Mouse (Mus musculus): ENCODE measurements around the gene Ramp1. TPM values are rescaled to one million over a fixed set of nuclear protein-coding genes. Genes with fewer than 3 reads are reported as not detected.
A peak's percentile ranks its signal among the peaks of the same experiment; 100 is the strongest.

Gene Ramp1
- polyA plus RNA-seq, 1 experiment = 16.0 TPM

- peaks cover 15% of the 10 kb centered on the region for H3K36me3 ChIP-seq (replicated peaks; ENCODE audit: low read length)
- TF ChIP-seq GATA1 (IDR thresholded peaks at IDR 0.05; ENCODE audit: borderline replicate concordance, low read length) (no peak), FLI1 (IDR thresholded peaks at IDR 0.05; ENCODE audit: low read length) (no peak)
- H3K27me3 ChIP-seq (replicated peaks) = no peaks in the 10 kb centered on the region
- peak overlapping the region; percentile 4 for H3K4me3 ChIP-seq (replicated peaks)
- peaks cover 94% of the 10 kb centered on the region for H3K4me1 ChIP-seq
- H3K9me3 ChIP-seq = no peaks in the 10 kb centered on the region
Measured at GRCm38 (mm10) chr1:91192184-91192583, 12.6 kb downstream of the Ramp1 start.

GRCm38 (mm10) chr1:91193242-91193641, 13.6 kb downstream of the Ramp1 start:
- Histone ChIP-seq H3K4me1 (peaks cover 94% of the 10 kb centered on the region), H3K4me3 (replicated peaks) (peak overlapping the region; percentile 81), H3K36me3 (replicated peaks; ENCODE audit: low read length) (peaks cover 21% of the 10 kb centered on the region), H3K9me3 (no peaks in the 10 kb centered on the region), H3K27me3 (replicated peaks) (no peaks in the 10 kb centered on the region)
- no peak for TF ChIP-seq GATA1 (IDR thresholded peaks at IDR 0.05; ENCODE audit: borderline replicate concordance, low read length)
- no peak for TF ChIP-seq FLI1 (IDR thresholded peaks at IDR 0.05; ENCODE audit: low read length)

- H3K9me3 ChIP-seq = no peaks in the 10 kb centered on the region
- peak overlapping the region; percentile 81 for H3K4me3 ChIP-seq (replicated peaks)
- peaks cover 94% of the 10 kb centered on the region for H3K4me1 ChIP-seq
- TF ChIP-seq FLI1 (IDR thresholded peaks at IDR 0.05; ENCODE audit: low read length) = no peak
- TF ChIP-seq GATA1 (IDR thresholded peaks at IDR 0.05; ENCODE audit: borderline replicate concordance, low read length) = no peak
- peaks cover 25% of the 10 kb centered on the region for H3K36me3 ChIP-seq (replicated peaks; ENCODE audit: low read length)
- H3K27me3 ChIP-seq (replicated peaks) = no peaks in the 10 kb centered on the region
Measured at GRCm38 (mm10) chr1:91193680-91194079, 14.1 kb downstream of the Ramp1 start.

- Histone ChIP-seq H3K36me3 (replicated peaks; ENCODE audit: low read length) (peaks cover 37% of the 10 kb centered on the region), H3K4me1 (peaks cover 67% of the 10 kb centered on the region), H3K4me3 (replicated peaks) (peak overlapping the region; percentile 38)
Measured at GRCm38 (mm10) chr1:91199793-91200192, 20.2 kb downstream of the Ramp1 start.

GRCm38 (mm10) chr1:91201122-91201521, 21.5 kb downstream of the Ramp1 start:
- no peaks in the 10 kb centered on the region for H3K9me3 ChIP-seq
- H3K36me3 ChIP-seq (replicated peaks; ENCODE audit: low read length) = peaks cover 35% of the 10 kb centered on the region
- H3K27me3 ChIP-seq (replicated peaks) = no peaks in the 10 kb centered on the region
- peaks cover 62% of the 10 kb centered on the region for H3K4me1 ChIP-seq
- TF ChIP-seq GATA1 (IDR thresholded peaks at IDR 0.05; ENCODE audit: borderline replicate concordance, low read length) = no peak
- no peak overlapping the region for H3K4me3 ChIP-seq (replicated peaks)

More at GRCm38 (mm10) chr1:91199793-91200192, 20.2 kb downstream of the Ramp1 start:
- Histone ChIP-seq H3K27me3 (replicated peaks) (no peaks in the 10 kb centered on the region), H3K9me3 (no peaks in the 10 kb centered on the region)
- TF ChIP-seq GATA1 (IDR thresholded peaks at IDR 0.05; ENCODE audit: borderline replicate concordance, low read length) = no peak
- TF ChIP-seq FLI1 (IDR thresholded peaks at IDR 0.05; ENCODE audit: low read length) = no peak

- Histone ChIP-seq H3K9me3 (no peaks in the 10 kb centered on the region), H3K27me3 (replicated peaks) (peaks cover 2% of the 10 kb centered on the region), H3K4me3 (replicated peaks) (no peak overlapping the region), H3K36me3 (replicated peaks; ENCODE audit: low read length) (peaks cover 26% of the 10 kb centered on the region), H3K4me1 (peaks cover 54% of the 10 kb centered on the region)
- no peak for TF ChIP-seq GATA1 (IDR thresholded peaks at IDR 0.05; ENCODE audit: borderline replicate concordance, low read length)
- no peak for TF ChIP-seq FLI1 (IDR thresholded peaks at IDR 0.05; ENCODE audit: low read length)
Measured at GRCm38 (mm10) chr1:91204221-91204765, 24.7 kb downstream of the Ramp1 start.

- Histone ChIP-seq H3K36me3 (replicated peaks; ENCODE audit: low read length) (peaks cover 23% of the 10 kb centered on the region), H3K27me3 (replicated peaks) (peaks cover 8% of the 10 kb centered on the region), H3K4me3 (replicated peaks) (no peak overlapping the region), H3K9me3 (no peaks in the 10 kb centered on the region), H3K4me1 (peaks cover 57% of the 10 kb centered on the region)
- no peak for TF ChIP-seq GATA1 (IDR thresholded peaks at IDR 0.05; ENCODE audit: borderline replicate concordance, low read length)
- no peak for TF ChIP-seq FLI1 (IDR thresholded peaks at IDR 0.05; ENCODE audit: low read length)
Measured at GRCm38 (mm10) chr1:91205651-91206050, 26.0 kb downstream of the Ramp1 start.

- Histone ChIP-seq H3K9me3 (no peaks in the 10 kb centered on the region), H3K4me1 (peaks cover 59% of the 10 kb centered on the region), H3K36me3 (replicated peaks; ENCODE audit: low read length) (peaks cover 23% of the 10 kb centered on the region), H3K4me3 (replicated peaks) (no peak overlapping the region), H3K27me3 (replicated peaks) (peaks cover 8% of the 10 kb centered on the region)
- no peak for TF ChIP-seq GATA1 (IDR thresholded peaks at IDR 0.05; ENCODE audit: borderline replicate concordance, low read length)
- no peak for TF ChIP-seq FLI1 (IDR thresholded peaks at IDR 0.05; ENCODE audit: low read length)
Measured at GRCm38 (mm10) chr1:91206336-91206735, 26.7 kb downstream of the Ramp1 start.

- peaks cover 63% of the 10 kb centered on the region for H3K4me1 ChIP-seq
- no peak overlapping the region for H3K4me3 ChIP-seq (replicated peaks)
- TF ChIP-seq FLI1 (IDR thresholded peaks at IDR 0.05; ENCODE audit: low read length) (no peak), GATA1 (IDR thresholded peaks at IDR 0.05; ENCODE audit: borderline replicate concordance, low read length) (no peak)
- peaks cover 23% of the 10 kb centered on the region for H3K36me3 ChIP-seq (replicated peaks; ENCODE audit: low read length)
- H3K9me3 ChIP-seq = no peaks in the 10 kb centered on the region
- peaks cover 8% of the 10 kb centered on the region for H3K27me3 ChIP-seq (replicated peaks)
Measured at GRCm38 (mm10) chr1:91206873-91207272, 27.3 kb downstream of the Ramp1 start.

- Histone ChIP-seq H3K9me3 (no peaks in the 10 kb centered on the region), H3K4me3 (replicated peaks) (no peak overlapping the region), H3K36me3 (replicated peaks; ENCODE audit: low read length) (peaks cover 23% of the 10 kb centered on the region), H3K27me3 (replicated peaks) (peaks cover 10% of the 10 kb centered on the region), H3K4me1 (peaks cover 65% of the 10 kb centered on the region)
- TF ChIP-seq GATA1 (IDR thresholded peaks at IDR 0.05; ENCODE audit: borderline replicate concordance, low read length) = no peak
- TF ChIP-seq FLI1 (IDR thresholded peaks at IDR 0.05; ENCODE audit: low read length) = no peak
Measured at GRCm38 (mm10) chr1:91207334-91208074, 27.9 kb downstream of the Ramp1 start.
